28 mouse cellular contexts compared by ENCODE assay signal in genomic region chr3:123001053-123001452, GRCm38 (mm10). TPM values are rescaled to one million over a fixed set of nuclear protein-coding genes. Genes with fewer than 3 reads are reported as not detected.
DNase-seq lines count a peak whose midpoint lies in the region; ATAC-seq and TF ChIP-seq lines count a peak whose summit lies in the region.
"Had no signal": no experiment of that assay in that cellular context is flagged by ENCODE, and none has a peak within 500 bp of the region (broad histone marks: within the 10 kb centered on the region; RNA-seq: fewer than 3 reads in every experiment).

No protein-coding gene starts in this region.

- CTCF ChIA-PET in Patski (lab: Charles Lee): interaction anchor here (1.0 to 1.5 kb wide), 3 partner anchors 21 to 77 kb away, joined by 3 to 5 read pairs (median 3); partner anchors contain the start of gene Myoz2

- POLR2A ChIA-PET in Patski (lab: Charles Lee): interaction anchor here (0.6 kb wide), 1 partner anchor 138 kb away, joined by 5 read pairs; no protein-coding TSS in a partner anchor

- no peak for TF ChIP-seq CTCF in layer of hippocampus, adult 2 months (conservative IDR thresholded peaks at IDR 0.05)
- peak; percentile 13 for TF ChIP-seq CTCF in Patski (IDR thresholded peaks at IDR 0.05)

- WGBS in midbrain, embryonic 10.5 days: 74% methylated on average over 3 of the region's 3 CpGs

- no peaks in the 10 kb centered on the region for H3K36me3 ChIP-seq in midbrain, embryonic 10.5 days
- H3K36me3 ChIP-seq: forebrain, embryonic 10.5 days; G1E; heart, embryonic 10.5 days had no signal

- peak overlapping the region; percentile 49 for H3K27ac ChIP-seq in layer of hippocampus, adult 2 months
- no peak overlapping the region for H3K27ac ChIP-seq in midbrain, embryonic 10.5 days (replicated peaks)
- H3K27ac ChIP-seq: forebrain, embryonic 10.5 days; forebrain, embryonic 13.5 days; heart, adult 2 months; heart, embryonic 10.5 days; heart, embryonic 13.5 days; hindbrain, embryonic 14.5 days; hindbrain, postnatal 0 days had no signal

- peak; percentile 18 for DNase-seq in kidney, adult 11 months
- DNase-seq in kidney, postnatal 36 days: no peak
- DNase-seq in layer of hippocampus, adult 2 months (ENCODE audit: low spot score in 2 of 2): no peak
- DNase-seq in layer of hippocampus, postnatal 10 days (ENCODE audit: low spot score in 2 of 2): no peak
- peak; percentile 31 for DNase-seq in lung, postnatal 25 days (ENCODE audit: low spot score)
- DNase-seq in lung, postnatal 4 days: no peak
- DNase-seq in Patski (ENCODE audit: low read depth, low spot score): no peak
- DNase-seq in midbrain, embryonic 10.5 days (ENCODE audit: low spot score): no peak
- DNase-seq: adrenal gland, postnatal 10 days; adrenal gland, postnatal 36 days; B cell, adult 2 months; cerebellum, adult 18-20 months; cerebellum, adult 9-10 months; cerebellum, postnatal 14 days; gastrocnemius, postnatal 10 days; heart, adult 2 months; heart, postnatal 14 days; heart, postnatal 4 days had no signal

- no peak overlapping the region for H3K4me3 ChIP-seq in layer of hippocampus, adult 2 months
- no peak overlapping the region for H3K4me3 ChIP-seq in midbrain, embryonic 10.5 days
- H3K4me3 ChIP-seq: forebrain, embryonic 10.5 days; forebrain, embryonic 13.5 days; heart, adult 2 months; heart, embryonic 10.5 days; heart, embryonic 13.5 days had no signal

- ATAC-seq in Patski: peak; percentile 31
- ATAC-seq: activated CD4-positive, CD25-positive, alpha-beta regulatory T cell, adult 4 months; forebrain, embryonic 13.5 days; forebrain, embryonic 16.5 days; hindbrain, postnatal 0 days had no signal

- no peaks in the 10 kb centered on the region for H3K9me3 ChIP-seq in midbrain, embryonic 10.5 days (replicated peaks)
- H3K9me3 ChIP-seq: forebrain, embryonic 10.5 days; G1E; heart, embryonic 10.5 days; heart, embryonic 13.5 days had no signal

- no peaks in the 10 kb centered on the region for H3K27me3 ChIP-seq in Patski
- H3K27me3 ChIP-seq in midbrain, embryonic 10.5 days (ENCODE audit: low read depth, poor library complexity, severe bottlenecking): no peaks in the 10 kb centered on the region
- H3K27me3 ChIP-seq: CH12.LX; forebrain, embryonic 13.5 days; heart, embryonic 13.5 days had no signal

- no peaks in the 10 kb centered on the region for H3K4me1 ChIP-seq in midbrain, embryonic 10.5 days
- H3K4me1 ChIP-seq: forebrain, embryonic 10.5 days; forebrain, embryonic 13.5 days; heart, embryonic 10.5 days had no signal

- in situ Hi-C loops in Patski (cut with MboI; ENCODE audit: low pct_unique_long_range_greater_than_20kb): no loop called here

RNA-seq across cellular contexts. Expression of gene Usp53, which starts 16.7 kb away (rescaled TPM):
- 10 to 100 TPM; 27.3 to 29.1 TPM for total RNA-seq in layer of hippocampus, adult 2 months (2021)
- 10 to 100 TPM; 19.4 to 24.0 TPM for total RNA-seq in layer of hippocampus, postnatal 10 days (2021)
- polyA plus RNA-seq in Patski (2021): 34.7 TPM
- polyA plus RNA-seq in midbrain, embryonic 10.5 days (2016; fragmentation: Nextera tagmentation; extraction: Ambion mirVana): 3.9 and 5.0 TPM in 2 replicates

RNA-seq across cellular contexts. Expression of gene Myoz2, which starts 33.8 kb away (rescaled TPM):
- total RNA-seq in layer of hippocampus, adult 2 months (2021): under 1 TPM in 1 of 2 experiments, not detected in 1; 0.74 TPM
- total RNA-seq in layer of hippocampus, postnatal 10 days (2021): not detected
- 0.08 TPM for polyA plus RNA-seq in Patski (2021)
- polyA plus RNA-seq in midbrain, embryonic 10.5 days (2016; fragmentation: Nextera tagmentation; extraction: Ambion mirVana): not detected in 2 replicates
- total RNA-seq: CH12.LX; hindbrain, postnatal 0 days had no signal
- polyA plus RNA-seq: activated CD4-positive, CD25-positive, alpha-beta regulatory T cell, adult 4 months; forebrain, embryonic 10.5 days; forebrain, embryonic 13.5 days; forebrain, embryonic 16.5 days; G1E; hindbrain, embryonic 14.5 days; hindbrain, postnatal 0 days had no signal

Comparison
In these comparisons a context has a peak if more than half of its experiments do, and no peak if none do; other contexts are left out.
1. DNase-seq: peak in kidney, adult 11 months (single experiment) and lung, postnatal 25 days (single experiment); none in kidney, postnatal 36 days (0 of 2), layer of hippocampus, adult 2 months (0 of 2), layer of hippocampus, postnatal 10 days (0 of 2), lung, postnatal 4 days (0 of 2), Patski (single experiment) and midbrain, embryonic 10.5 days (single experiment).